Mouse (Mus musculus) adrenal gland, postnatal 36 days (tissue): ENCODE data around the gene Ror1. TPM values are rescaled to one million over a fixed set of nuclear protein-coding genes. Genes with fewer than 3 reads are reported as not detected.

Experiments
- DNase-seq, 2 experiments: peaks; one replicate each; pipeline ENCODE4 v3.0.0; 2021; ENCODE audit warnings: mixed read lengths in 1 of 2
- total RNA-seq, 2 experiments: library from RNA; stranded (reverse); gene quantifications; 2 replicates each; pipeline ENCODE4 v1.2.3; 2021

Gene Ror1
- total RNA-seq, 2 experiments from 2014 or later = 4.8 to 6.8 TPM

DNA sequence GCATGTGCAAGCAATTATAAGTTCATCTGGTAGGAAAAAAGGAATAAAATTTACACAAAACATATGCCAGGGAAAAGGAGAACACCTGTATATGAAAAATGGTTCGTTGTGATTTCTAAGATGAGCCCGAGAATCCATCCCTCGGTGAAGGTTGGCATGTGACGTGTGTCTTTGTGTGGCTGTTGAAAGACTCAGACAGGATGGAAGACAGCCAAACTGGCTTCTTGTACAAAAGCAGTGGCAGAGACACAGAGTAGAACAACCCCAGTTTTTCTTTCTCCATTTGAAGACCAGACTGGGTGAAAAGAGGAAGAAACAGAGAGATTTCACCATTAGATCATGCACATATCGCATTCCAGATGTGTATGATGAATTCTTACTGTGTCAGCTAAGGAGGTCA lies 62.8 kb downstream of the Ror1 start:
- no peak for DNase-seq

DNA sequence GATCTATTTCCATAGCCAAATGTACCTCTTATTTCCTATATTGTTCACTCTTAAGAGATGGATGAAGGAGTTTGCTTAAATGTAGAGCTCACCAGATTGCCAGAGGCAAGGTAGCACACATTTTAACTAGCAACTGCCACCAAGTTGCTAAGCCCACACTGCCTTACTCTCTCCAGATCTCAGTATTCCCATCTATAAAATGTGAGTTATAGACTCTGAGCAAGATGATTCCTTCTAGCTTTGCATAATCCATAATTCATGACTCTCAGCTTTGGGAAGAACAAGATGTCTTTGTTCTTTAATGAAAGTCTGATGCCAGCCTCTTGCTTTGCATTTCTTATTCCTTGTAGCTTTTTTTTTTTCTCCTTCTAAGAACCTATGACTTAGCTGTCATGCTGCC lies 64.6 kb downstream of the Ror1 start:
- DNase-seq = no peak

DNA sequence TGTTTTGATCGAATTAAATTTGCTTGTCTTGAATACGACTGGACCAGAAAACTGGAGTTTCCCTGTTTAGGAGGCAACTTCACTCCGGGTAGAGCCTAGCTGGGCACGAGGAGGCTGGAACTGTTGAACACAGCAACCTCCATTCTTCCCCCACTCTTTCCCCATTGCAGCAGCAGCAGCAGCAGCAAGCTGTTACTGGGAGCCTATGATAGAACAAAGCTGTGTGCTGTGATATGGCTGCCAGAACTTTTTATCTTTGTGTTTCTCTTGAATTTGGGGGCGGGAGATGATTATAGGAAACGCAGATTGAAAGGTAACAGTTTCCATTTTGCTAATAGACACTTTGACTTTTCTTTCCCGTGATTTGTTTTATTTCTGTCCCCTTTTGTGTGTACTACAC lies 70.2 kb downstream of the Ror1 start:
- no peak for DNase-seq

DNA sequence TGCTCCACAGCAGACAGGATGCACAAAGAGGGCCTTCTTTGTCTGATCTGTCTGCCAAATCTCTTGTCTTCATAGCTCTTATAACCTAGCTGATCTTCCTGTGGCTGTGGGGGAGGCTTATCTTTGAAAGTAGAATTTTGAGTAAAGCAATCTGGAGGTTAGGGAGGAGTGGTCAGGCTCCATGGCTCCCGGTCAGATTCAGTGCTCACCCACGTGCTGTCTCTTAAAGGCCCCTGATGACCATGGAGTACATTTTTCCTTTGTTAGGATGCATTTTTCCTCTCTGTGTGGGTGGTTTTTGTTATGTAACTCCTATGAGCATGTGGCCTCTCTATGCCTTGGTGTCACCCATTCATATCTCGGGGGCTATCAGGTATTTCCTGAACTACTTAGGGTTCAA lies 71.3 kb downstream of the Ror1 start:
- DNase-seq = no peak

DNA sequence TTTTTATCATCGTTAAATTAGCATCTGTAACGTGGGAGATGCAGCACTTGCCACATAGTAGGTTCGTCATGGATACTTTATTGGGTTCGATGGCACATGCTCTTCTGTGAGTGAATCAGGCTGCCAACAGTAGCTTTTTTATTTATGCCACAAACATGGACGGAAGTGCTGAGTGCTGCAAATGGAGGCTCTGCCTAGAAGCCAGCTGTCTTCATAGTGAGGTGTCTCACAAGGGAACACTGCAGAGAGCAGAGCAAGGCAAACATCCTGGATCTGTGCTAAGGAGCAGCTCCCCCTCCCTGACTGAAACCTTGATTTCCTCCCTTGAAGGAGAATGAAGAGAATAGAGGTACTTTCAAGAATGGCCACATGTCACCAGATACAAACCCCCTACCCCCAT lies 74.1 kb downstream of the Ror1 start:
- DNase-seq = no peak

DNA sequence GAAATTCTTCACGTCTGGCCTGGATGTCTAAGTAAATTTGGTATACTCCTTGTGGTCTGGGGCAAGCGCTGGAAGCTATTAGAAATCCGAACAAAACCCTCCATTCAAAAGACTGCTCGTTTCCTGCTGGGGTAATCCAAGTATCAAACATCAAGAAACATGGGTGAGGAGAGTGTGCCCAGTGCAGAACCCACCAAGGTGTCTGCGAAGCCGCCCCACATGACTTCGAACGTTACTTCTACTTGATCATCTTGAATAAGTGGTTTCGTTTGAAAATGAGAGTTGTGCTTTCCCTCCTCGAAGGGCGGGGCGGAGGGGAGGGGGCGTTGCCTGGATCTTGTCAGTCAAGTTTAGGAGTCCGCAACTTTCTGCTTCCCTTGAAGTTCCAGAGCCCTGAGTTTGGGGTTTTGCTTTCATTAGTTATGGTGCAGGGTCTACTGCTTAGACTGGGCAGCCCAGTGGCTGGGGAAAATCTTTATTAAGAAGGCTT lies 74.6 kb downstream of the Ror1 start:
- peak in 1 of 2 experiments; percentile 28 for DNase-seq

DNA sequence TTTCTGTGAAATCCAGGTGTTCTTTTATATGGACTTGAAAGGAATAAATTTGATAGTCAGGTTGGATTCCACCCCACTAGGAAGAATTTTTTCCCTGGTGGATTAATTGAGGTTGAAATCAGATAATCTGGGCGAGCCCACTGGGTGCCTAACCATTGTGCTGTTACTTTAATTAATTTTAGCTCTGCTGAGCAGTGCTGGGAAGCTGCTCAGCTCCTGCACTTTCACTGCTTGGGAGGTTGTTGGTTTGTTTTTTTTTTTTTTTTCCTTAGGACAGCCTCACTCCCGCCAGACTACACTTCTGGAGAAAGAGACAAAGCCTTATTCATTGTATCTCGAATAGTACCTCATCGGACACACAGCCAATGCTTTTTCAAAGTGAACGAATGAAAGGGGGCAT lies 75.2 kb downstream of the Ror1 start:
- DNase-seq = no peak

DNA sequence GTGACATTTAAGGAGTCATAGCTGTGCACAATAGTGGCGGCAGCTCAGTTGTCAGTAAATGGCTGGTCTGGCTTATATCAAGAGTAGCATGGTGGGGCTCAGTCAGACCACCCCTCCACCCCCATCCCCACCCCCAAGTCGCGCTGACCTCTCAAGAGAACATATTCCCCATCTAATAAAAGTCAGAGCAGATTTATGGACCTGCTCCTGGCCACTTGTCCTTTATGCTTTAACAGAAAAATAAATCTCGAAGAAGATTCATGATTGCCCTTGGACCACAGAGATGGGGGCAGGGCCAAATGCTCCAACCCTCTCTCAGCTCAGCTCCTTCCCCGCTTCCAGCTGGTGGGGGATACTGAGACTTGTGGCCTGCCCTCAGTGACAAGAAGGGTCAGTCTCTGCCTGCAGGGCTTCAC lies 75.9 kb downstream of the Ror1 start:
- DNase-seq = peak; percentile 69 to 77

DNA sequence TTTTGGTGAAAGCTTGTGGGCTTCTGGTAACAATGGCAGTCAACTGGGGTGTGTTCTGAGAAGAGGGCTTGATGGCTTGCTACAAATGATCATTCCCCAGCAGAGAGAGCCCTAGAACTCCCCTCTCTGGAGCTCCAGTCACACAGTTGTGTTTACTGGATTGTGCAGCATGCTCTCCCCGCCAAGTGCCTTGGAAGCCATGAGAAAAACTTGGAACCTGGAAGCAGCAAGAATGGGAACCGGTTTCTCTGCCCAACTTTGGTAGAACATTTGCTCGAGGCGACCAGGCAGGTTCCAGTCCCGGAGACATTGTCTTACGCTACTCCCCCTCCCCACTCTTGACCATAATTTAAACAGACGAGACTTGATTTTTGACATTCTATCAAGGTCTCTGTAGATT lies 80.0 kb downstream of the Ror1 start:
- no peak for DNase-seq

DNA sequence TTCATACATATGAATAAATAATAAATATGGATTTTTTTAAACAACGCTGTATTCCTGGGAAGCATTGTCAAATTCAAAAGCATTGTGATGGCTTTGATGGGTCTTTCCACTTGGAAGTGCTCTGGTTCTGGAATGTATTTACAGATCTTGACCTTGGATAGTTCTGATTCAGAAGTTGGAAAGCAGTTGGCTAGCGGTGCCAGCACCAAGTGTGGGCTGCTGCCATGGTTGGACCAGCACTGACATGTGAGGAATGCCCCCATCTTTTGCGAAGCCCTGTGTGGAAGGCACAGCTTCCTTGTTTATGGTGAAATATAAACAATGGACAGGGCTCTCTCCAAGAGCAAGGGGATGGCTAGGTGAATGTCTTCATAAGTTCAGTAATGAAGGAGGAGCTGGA lies 82.7 kb downstream of the Ror1 start:
- peak; percentile 55 to 56 for DNase-seq

DNA sequence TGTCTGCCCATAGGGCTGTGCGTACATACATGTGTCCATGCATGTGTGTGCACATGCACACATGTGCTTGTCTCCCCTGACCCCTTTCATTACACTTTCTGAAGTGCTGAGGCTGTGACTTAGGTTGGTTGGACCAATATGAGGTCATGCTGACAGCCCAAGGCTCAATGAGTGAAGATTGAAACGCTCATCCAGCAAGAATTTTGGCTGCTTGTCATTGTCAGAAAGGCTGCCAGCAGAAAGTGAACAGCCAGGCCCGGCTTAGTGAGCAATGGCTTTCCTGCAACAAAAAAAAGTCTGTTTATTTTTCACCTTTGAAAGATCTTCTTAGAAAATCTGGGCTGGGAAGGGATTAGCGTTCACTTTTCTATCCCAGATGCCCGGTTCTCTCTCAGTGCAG lies 86.1 kb downstream of the Ror1 start:
- peak; percentile 80 to 82 for DNase-seq

DNA sequence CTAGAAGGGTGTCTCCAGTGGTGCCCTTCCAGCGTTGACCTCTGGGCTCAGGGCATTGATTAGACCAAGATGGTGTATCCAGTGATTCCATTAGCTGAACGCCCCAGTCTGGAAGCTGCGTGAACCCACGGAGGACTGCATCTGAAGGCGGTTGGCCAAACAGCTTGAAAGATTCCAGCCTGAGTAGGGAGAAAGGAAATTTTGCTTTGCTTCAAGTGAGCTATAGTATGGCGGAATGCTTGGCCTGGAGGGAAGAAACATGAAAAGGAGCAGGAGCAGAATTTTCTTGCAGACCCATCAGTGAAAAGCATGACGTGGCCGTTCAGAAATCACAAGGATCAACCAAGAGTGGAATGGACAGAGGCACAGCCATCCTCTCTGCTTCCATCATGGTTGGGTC lies 91.2 kb downstream of the Ror1 start:
- no peak for DNase-seq

DNA sequence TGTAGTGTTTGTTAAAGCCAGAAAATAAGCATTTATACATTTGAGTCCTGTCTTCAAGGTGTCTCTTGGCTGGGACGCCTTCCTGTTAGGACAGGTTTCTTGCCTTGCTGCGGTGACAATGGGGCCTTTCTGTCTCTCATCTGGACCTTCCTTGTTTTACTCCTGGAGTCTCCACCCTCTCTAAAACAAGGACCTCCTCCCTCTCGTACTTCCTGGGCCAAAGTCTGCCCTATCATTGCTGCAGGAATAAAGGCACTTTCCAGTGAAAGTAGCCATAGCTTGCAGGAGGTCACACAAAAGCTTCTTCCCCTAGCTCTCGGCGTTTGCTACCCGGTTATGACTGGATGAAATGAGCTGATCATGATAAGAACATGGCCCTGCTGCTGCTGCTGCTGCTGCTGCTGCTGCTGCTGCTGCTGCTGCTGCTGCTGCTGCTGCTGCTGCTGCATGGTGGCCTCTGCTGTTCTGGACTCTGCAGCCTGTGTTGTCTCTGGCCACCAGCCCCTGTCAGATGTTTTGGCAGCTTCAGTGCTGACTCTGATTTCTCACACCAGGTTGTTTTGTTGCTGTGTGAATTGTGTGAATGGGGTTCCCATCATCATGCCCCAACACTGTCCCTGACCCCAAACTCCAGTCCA lies 92.1 kb downstream of the Ror1 start:
- no peak for DNase-seq

DNA sequence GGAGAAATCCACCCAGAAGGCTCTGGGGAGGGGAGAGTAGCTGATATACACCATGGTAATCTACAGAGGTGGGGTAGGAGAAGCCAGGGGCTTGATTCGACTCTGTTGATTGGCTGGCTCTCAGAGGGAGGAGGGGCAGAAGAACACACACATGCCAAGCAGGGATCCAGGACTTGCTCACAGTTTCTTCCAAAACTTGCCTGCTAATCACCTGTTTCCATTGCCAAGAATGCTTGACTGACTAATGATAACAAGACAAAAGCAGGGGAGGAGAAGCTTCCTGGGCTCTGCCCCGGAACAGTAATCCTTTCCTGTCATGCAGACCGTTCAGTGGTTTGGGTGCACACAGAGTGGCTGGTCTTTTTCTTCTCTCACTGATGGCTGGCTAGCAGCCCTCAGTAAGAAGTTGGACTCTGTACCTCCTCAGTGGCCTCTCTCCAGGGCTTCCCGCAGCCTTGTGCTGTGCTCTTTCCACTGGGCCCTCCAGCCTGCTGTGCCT lies 92.7 kb downstream of the Ror1 start:
- DNase-seq = peak in 1 of 2 experiments; percentile 18

DNA sequence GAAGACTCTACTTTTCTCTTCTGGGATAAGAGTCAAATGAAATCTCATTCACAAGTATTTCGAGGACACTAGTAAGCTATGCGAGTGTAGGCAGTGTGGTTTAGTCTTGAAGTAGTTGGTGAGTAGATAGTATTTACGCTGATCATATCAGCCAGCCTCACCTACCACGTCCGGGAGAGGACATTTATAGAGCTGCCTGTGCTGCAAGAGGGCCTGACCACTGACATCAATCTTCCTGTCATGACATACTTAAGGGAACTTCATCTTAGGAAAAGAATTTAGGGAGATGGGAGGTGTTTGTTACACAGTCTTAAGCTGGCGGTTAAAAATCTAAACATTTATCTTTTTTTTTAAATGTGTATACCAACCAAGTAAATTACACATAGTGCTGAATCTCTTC lies 95.9 kb downstream of the Ror1 start:
- no peak for DNase-seq

DNA sequence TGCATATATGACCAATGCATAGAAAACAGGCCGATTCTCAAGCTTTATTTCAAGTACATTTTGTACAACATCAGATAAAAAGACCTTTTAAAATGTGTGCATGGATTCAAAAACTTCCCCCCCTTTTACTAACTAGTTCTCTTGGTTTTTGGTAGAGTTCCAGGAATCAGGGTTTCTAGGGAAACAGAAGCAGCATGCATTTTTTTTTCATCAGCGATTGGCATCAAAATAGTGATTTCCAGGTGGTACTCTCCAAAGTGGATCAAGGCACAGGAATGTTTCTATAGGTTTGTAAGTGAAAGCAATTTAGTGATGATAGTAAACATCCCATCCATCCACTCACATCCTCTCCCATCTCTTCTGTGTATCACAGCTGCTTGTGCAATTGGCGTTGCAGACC lies 98.5 kb downstream of the Ror1 start:
- no peak for DNase-seq

DNA sequence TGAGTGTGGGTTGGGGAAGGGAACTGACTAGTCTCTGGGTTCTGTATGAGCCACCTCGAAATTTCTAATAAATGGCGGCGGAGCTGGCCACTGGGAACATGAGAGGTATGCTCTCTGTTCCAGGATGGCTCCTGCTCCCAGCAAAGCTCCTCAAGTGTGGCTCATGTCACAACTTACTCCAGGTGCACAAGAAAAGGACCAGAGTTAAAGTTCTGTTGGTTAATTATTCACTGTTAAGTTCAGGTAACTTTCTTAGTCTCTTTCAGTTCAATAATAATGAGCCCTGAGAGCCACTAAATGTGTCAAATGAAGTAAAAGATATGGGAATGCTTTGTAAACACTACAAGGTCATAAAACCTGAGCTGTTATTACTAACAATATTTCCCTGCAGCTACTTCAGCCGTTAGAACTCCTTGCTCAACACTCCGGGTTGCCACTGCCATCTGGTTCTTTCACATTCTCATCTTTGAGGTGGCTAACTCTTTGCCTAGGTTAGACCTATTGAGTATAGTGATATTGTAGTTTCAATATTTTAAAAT lies 100.7 kb downstream of the Ror1 start:
- DNase-seq = no peak

DNA sequence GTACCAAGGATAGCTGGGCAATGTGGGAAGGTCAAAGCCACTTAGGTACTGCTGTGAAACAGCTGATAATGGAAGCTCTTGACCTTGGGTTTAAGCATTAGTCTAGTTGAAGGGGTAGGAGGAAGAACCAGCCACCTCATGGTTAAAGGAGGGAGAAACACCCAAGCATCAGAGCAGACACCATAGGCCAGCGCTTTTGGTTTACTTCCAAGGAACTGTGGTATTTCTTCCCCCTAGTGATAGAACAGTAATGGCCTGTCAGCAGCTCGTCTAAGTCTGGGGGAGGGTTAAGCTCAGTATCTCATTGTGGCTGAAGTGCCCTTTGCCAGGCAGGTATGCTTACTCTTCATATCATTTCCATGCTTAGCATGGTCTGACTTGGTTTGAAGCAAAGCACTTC lies 102.7 kb downstream of the Ror1 start:
- no peak for DNase-seq

DNA sequence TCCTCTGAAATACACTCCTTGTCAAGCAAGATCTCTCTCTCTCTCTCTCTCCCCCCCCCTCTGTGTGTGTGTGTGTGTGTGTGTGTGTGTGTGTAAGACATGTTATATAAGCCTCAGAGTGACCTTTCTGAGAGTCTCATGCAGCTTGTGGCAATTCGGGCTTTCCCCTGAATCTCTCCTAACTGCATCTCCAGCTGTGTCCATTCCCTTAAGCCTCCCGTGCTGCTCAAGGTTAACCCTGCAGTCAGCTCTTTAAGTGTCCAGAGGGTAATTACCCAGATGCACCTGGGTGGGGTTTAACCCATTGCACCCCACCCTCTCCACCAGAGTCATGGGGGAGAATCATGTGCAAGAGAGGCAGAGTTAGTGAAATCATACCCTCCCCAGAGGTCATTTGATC lies 105.7 kb downstream of the Ror1 start:
- DNase-seq = no peak

DNA sequence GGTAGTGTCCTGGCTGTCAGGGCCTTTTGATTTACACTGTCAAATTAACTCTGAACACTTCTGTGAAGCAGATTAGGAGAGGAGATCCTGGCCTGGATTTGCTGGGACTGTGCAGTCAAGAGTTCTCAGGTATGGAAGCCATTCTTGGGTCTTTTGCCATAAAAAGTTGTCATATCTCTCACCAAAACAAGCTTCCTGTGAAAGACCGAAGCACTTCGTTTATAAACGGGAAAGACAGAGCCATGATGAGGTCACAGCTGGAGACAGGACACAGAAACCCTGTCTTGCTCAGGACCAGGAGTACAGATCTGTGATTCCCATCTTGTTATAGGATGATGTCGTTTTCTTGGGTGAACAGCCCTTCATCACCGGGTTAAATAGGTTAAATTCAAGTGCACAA lies 107.5 kb downstream of the Ror1 start:
- DNase-seq = no peak

DNA sequence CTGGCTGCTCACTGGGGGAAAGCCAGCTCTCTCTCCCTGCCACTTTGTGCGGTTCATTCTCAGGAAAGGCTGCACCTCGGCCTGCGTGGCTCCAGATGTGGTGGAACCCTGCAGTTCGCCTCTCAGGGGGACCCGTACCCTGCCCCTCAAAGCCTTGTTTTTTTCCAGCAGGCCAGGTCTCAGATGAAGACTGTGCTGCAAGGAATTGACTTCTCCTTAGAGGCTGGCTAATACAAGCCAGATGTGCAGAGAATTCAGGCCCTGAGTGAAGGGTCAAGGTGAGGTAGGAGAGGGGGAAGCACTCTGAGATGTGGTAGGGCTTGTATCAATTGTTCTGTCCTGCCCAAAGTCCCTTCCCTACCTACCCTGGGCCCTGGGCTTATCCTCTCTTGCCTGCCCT lies 108.1 kb downstream of the Ror1 start:
- DNase-seq = no peak

DNA sequence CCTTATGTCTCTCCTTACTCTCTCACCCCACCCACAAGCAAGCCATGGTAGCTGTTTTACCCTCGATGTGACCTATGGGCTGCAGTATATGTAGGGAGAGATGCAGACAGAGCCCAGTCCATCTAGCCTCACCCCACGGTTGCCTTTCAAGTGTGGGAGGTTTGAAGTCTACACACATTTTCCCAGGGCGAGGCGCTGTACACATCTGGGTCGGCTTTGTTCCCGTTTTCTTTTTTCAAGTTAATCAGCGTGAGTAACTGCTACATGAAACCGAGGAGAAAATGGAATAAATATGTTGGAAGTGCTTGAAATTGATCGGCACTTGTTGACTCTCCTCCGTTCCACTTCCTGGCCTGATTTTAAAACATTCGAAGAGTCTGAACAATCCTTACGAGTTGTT lies 108.8 kb downstream of the Ror1 start:
- no peak for DNase-seq

DNA sequence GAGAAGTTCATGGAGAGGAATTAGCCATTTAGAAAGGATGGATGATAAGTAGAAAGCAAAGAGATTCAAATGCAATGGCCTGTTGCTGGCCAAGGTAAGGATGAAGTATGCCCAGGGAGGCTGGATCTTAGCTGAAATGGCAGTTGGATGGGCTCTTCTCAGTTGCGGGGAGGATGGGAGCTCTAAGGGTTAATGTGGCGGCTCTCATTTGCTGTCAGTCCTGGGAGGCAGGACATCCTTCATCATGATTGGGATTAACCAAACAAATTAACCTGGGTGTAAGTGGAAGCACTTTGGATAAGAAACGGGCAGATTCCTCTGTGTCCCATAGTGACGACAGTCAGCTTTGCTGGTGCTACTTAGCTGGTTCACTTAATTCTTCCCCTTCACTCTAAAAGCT lies 112.5 kb downstream of the Ror1 start:
- DNase-seq = no peak

DNA sequence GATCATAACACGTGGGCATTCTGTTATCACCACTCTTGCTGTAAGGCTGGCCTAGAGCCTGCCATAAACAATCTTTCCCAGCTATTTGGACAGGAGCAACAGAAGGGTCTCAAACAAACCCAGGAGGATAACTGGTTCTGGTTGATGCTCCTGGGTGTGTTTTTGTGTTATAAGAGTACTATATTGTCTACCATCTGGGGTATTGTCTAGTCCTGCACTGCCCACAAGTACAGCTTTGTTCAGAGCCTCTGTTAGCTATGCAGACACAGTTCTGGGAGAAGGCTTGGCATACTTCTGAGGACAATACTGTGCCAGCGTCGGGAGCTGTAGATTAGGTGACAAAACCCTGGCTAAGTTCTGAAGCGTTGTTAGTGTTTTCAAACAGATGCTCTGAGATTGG lies 113.5 kb downstream of the Ror1 start:
- DNase-seq = no peak
